Mouse (Mus musculus) MEL (cell line): ENCODE results near the gene Qsox2. TPM values are rescaled to one million over a fixed set of nuclear protein-coding genes. Genes with fewer than 3 reads are reported as not detected.

Source experiments
- DNase-seq: peaks from one replicate; pipeline ENCODE4 v3.0.0; 2011; ENCODE audit warnings: low read depth, low spot score
- H3K27ac ChIP-seq: 2 replicates; pipeline ENCODE4 v1.5.1; 2012; ENCODE audit warnings: low read depth, mild to moderate bottlenecking, control low read depth, low read length, moderate library complexity; ENCODE audit not compliant: control insufficient read depth
- H3K27me3 ChIP-seq, 2 experiments: fragments of 150-350 bp in 1 of 2; sonication (generic) in 1 of 2; 2 replicates each; pipeline ENCODE4 v1.6.1; 2012; ENCODE audit warnings: low read length in 2 of 2, mild to moderate bottlenecking in 2 of 2, improper control_type of control experiment in 1 of 2, moderate library complexity in 1 of 2; ENCODE audit not compliant: insufficient read depth in 2 of 2, control insufficient read depth in 1 of 2
- H3K36me3 ChIP-seq, 2 experiments: 2 replicates each; pipeline ENCODE4 v1.6.1; 2012 to 2014; ENCODE audit warnings: low read length in 2 of 2, improper control_type of control experiment in 1 of 2, inconsistent platforms in 1 of 2, mild to moderate bottlenecking in 1 of 2; ENCODE audit not compliant: insufficient read depth in 2 of 2, control insufficient read depth in 1 of 2
- H3K4me1 ChIP-seq, 2 experiments: fragments of 150-350 bp in 1 of 2; sonication (generic) in 1 of 2; 2 replicates each; pipeline ENCODE4 v1.6.1; 2012; ENCODE audit warnings: low read length in 2 of 2, improper control_type of control experiment in 1 of 2, mild to moderate bottlenecking in 1 of 2; ENCODE audit not compliant: insufficient read depth in 2 of 2, control insufficient read depth in 1 of 2
- H3K4me3 ChIP-seq, 2 experiments: fragments of 150-350 bp in 1 of 2; sonication (generic) in 1 of 2; 2 replicates each; pipeline ENCODE4 v1.5.1; 2012; ENCODE audit warnings: low read depth in 2 of 2, low read length in 2 of 2, mild to moderate bottlenecking in 2 of 2, moderate library complexity in 2 of 2, control low read depth in 1 of 2, improper control_type of control experiment in 1 of 2; ENCODE audit not compliant: control insufficient read depth in 1 of 2, insufficient read depth in 1 of 2
- H3K79me2 ChIP-seq: 2 replicates; pipeline ENCODE4 v1.6.1; 2012; ENCODE audit warnings: mild to moderate bottlenecking, low read length, moderate library complexity; ENCODE audit not compliant: control insufficient read depth, poor library complexity, insufficient read depth
- H3K9ac ChIP-seq: 2 replicates; pipeline ENCODE4 v1.6.1; 2012; ENCODE audit warnings: low read depth, mild to moderate bottlenecking, control low read depth, low read length, moderate library complexity; ENCODE audit not compliant: control insufficient read depth, poor library complexity, severe bottlenecking
- H3K9me3 ChIP-seq: fragments of 150-350 bp; sonication (generic); replicated peaks from 2 replicates; pipeline ENCODE4 v1.6.1; 2012; ENCODE audit warnings: mild to moderate bottlenecking, low read length, improper control_type of control experiment, moderate library complexity; ENCODE audit not compliant: insufficient read depth
- BHLHE40 ChIP-seq: IDR thresholded peaks from 2 replicates; pipeline ENCODE4 v1.6.1; 2012; ENCODE audit warnings: low read depth, mild to moderate bottlenecking, inconsistent platforms, low read length, improper control_type of control experiment, borderline replicate concordance
- CTCF ChIP-seq, 3 experiments: IDR thresholded peaks in 2 of 3; conservative IDR thresholded peaks in 1 of 3; 2 replicates each; pipeline ENCODE4 v1.5.1; 2011 to 2012; ENCODE audit warnings: low read length in 3 of 3, low read depth in 2 of 3, mild to moderate bottlenecking in 2 of 3, improper control_type of control experiment in 1 of 3, inconsistent platforms in 1 of 3, mixed read lengths in 1 of 3, moderate library complexity in 1 of 3; ENCODE audit not compliant: control insufficient read depth in 1 of 3, insufficient read depth in 1 of 3, poor library complexity in 1 of 3, severe bottlenecking in 1 of 3
- ELF1 ChIP-seq: IDR thresholded peaks from 2 replicates; pipeline ENCODE4 v1.6.1; 2014; ENCODE audit warnings: low read depth, mild to moderate bottlenecking, inconsistent platforms, low read length, improper control_type of control experiment, moderate library complexity
- GABPA ChIP-seq: IDR thresholded peaks from 2 replicates; pipeline ENCODE4 v1.6.1; 2012; ENCODE audit warnings: low read depth, mild to moderate bottlenecking, inconsistent platforms, low read length, improper control_type of control experiment, moderate library complexity
- GATA1 ChIP-seq: IDR thresholded peaks from 2 replicates; pipeline ENCODE4 v1.6.1; 2011; ENCODE audit warnings: low read depth, low read length, improper control_type of control experiment
- MAZ ChIP-seq: IDR thresholded peaks from 2 replicates; pipeline ENCODE4 v1.6.1; 2012; ENCODE audit warnings: low read depth, mild to moderate bottlenecking, inconsistent platforms, low read length, improper control_type of control experiment
- MEF2A ChIP-seq: IDR thresholded peaks from 2 replicates; pipeline ENCODE4 v1.6.1; 2014; ENCODE audit warnings: low read depth, mild to moderate bottlenecking, inconsistent platforms, low read length, improper control_type of control experiment; ENCODE audit not compliant: poor library complexity, insufficient replicate concordance, severe bottlenecking; ENCODE audit errors: extremely low read depth
- MYB ChIP-seq: IDR thresholded peaks from 2 replicates; pipeline ENCODE4 v1.6.1; 2011; ENCODE audit warnings: mild to moderate bottlenecking, low read depth, low read length, improper control_type of control experiment
- NELFE ChIP-seq: IDR thresholded peaks from 2 replicates; pipeline ENCODE4 v1.6.1; 2011; ENCODE audit warnings: low read depth, low read length, improper control_type of control experiment
- NRF1 ChIP-seq: IDR thresholded peaks from 2 replicates; pipeline ENCODE4 v1.6.1; 2014; ENCODE audit warnings: low read depth, mild to moderate bottlenecking, inconsistent platforms, low read length, improper control_type of control experiment, moderate library complexity; ENCODE audit not compliant: poor library complexity, insufficient read depth, severe bottlenecking
- POLR2AphosphoS5 ChIP-seq: IDR thresholded peaks from 2 replicates; pipeline ENCODE4 v1.6.1; 2012; ENCODE audit warnings: low read depth, borderline replicate concordance, mild to moderate bottlenecking, inconsistent platforms, low read length, moderate library complexity, mixed read lengths
- SIN3A ChIP-seq: IDR thresholded peaks from 2 replicates; pipeline ENCODE4 v1.6.1; 2012; ENCODE audit warnings: low read length, improper control_type of control experiment, inconsistent platforms
- TBP ChIP-seq: IDR thresholded peaks from 2 replicates; pipeline ENCODE4 v1.8.0; 2011; ENCODE audit warnings: low read depth, low read length, improper control_type of control experiment
- USF1 ChIP-seq: IDR thresholded peaks from 2 replicates; pipeline ENCODE4 v1.6.1; 2014; ENCODE audit warnings: low read depth, mild to moderate bottlenecking, inconsistent platforms, low read length, improper control_type of control experiment, moderate library complexity
- USF2 ChIP-seq, 2 experiments: IDR thresholded peaks; 2 replicates each; pipeline ENCODE4 v1.6.1; 2011 to 2012; ENCODE audit warnings: improper control_type of control experiment in 2 of 2, low read length in 2 of 2, borderline replicate concordance in 1 of 2, inconsistent platforms in 1 of 2, low read depth in 1 of 2, mild to moderate bottlenecking in 1 of 2; ENCODE audit not compliant: insufficient read depth in 1 of 2
- polyA plus RNA-seq, 2 experiments: library from polyadenylated mRNA; stranded (reverse) in 1 of 2; unstranded in 1 of 2; fragments of >175 nt in 1 of 2; fragments of >200 nt in 1 of 2; gene quantifications; 2 replicates each; pipeline versions ENCODE4 v1.2.1 to v1.2.4; 2012; ENCODE audit warnings: low replicate concordance in 2 of 2, low read depth in 1 of 2; ENCODE audit not compliant: insufficient read length in 2 of 2, insufficient read depth in 1 of 2, missing spikeins in 1 of 2
- total RNA-seq: library from RNA; depleted of rRNA; stranded (reverse); fragments of 300-350 nt; gene quantifications from 2 replicates; pipeline ENCODE4 v1.2.3, GENCODE M21; 2012

Qsox2 gene
- total and polyA plus RNA-seq, 3 experiments = 12.1 to 17.0 TPM; not detected in 1

DNA sequence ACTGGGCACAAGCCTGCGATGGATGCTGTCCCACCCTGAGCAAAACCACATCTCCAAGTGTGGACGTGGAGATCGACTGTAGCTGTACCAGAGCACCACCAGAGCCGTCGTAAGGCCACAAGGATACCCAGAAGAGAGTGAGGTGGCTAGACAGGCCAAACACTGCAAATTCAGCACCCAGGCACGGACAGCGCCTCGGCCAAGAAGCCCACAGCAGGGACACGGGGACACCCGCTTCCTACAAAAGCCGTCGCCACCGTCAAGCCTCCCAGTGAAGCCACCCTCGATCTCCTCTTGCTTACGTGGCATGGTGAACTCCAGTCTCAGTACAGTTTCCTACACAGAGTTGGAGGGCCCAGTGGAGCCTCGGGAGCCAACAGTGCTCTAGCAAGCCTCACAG, 32.2 kb downstream of the Qsox2 start:
- no peak overlapping the region for H3K9ac ChIP-seq
- DNase-seq = peak; percentile 46
- no peaks in the 10 kb centered on the region for H3K4me1 ChIP-seq
- H3K4me3 ChIP-seq = no peak overlapping the region
- no peaks in the 10 kb centered on the region for H3K9me3 ChIP-seq
- no peak overlapping the region for H3K27ac ChIP-seq
- no peaks in the 10 kb centered on the region for H3K36me3 ChIP-seq
- no peak for TF ChIP-seq USF1
- TF ChIP-seq TBP = no peak
- no peak for TF ChIP-seq POLR2AphosphoS5
- H3K79me2 ChIP-seq = no peaks in the 10 kb centered on the region
- H3K27me3 ChIP-seq = no peaks in the 10 kb centered on the region

DNA sequence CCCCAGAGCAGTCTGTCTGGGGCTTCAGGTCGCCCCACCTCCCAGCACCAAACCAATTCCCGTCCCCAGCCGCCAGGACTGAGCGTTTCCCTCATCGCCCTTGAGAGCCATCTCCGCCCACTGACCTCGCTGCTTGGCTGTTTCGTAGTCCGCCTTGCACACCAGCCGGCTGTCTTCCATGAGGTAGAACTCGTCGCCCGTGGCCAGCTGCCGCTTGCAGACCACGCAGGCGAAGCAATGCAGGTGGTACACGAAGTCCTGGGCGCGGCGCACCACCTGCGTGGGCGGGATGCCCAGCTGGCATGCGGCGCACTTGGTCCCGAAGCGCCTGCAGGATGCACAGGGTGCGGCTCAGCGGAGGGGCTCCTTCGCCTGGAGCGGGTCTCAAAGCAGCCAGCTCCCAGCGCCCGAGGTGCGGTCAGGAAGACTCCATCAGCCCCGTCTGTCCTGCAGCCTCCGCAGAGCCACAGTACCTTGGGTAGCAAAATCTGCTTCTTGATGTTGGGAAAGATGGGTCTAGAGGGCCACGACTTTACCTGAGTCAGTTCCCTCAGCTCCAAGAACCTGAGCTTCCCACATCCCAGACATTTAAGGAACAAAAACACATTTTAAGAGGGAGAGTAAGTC, 34.4 kb downstream of the Qsox2 start:
- DNase-seq = no peak
- no peaks in the 10 kb centered on the region for H3K36me3 ChIP-seq
- TF ChIP-seq USF2 (IDR thresholded peaks at IDR 0.05; ENCODE audit: borderline replicate concordance in 1 of 2, insufficient read depth in 1 of 2, low read depth in 1 of 2, low read length in 2 of 2) (no peak), MEF2A (no peak), NRF1 (no peak), NELFE (no peak), ELF1 (no peak), MYB (no peak), TBP (no peak), MAZ (no peak), GABPA (no peak), GATA1 (no peak), BHLHE40 (no peak), CTCF (IDR thresholded peaks at IDR 0.05 in 2 of 3, conservative IDR thresholded peaks at IDR 0.05 in 1 of 3; ENCODE audit: control insufficient read depth in 1 of 3, insufficient read depth in 1 of 3, low read depth in 2 of 3, low read length in 3 of 3, poor library complexity in 1 of 3, severe bottlenecking in 1 of 3) (no peak), SIN3A (no peak)
- no peaks in the 10 kb centered on the region for H3K27me3 ChIP-seq
- no peak overlapping the region for H3K4me3 ChIP-seq
- H3K4me1 ChIP-seq = no peaks in the 10 kb centered on the region
- H3K9ac ChIP-seq = no peak overlapping the region
- H3K79me2 ChIP-seq = no peaks in the 10 kb centered on the region
- H3K9me3 ChIP-seq = no peaks in the 10 kb centered on the region
- no peak overlapping the region for H3K27ac ChIP-seq
